ENCODE assay signal across 8 mouse cellular contexts in the genomic region with DNA sequence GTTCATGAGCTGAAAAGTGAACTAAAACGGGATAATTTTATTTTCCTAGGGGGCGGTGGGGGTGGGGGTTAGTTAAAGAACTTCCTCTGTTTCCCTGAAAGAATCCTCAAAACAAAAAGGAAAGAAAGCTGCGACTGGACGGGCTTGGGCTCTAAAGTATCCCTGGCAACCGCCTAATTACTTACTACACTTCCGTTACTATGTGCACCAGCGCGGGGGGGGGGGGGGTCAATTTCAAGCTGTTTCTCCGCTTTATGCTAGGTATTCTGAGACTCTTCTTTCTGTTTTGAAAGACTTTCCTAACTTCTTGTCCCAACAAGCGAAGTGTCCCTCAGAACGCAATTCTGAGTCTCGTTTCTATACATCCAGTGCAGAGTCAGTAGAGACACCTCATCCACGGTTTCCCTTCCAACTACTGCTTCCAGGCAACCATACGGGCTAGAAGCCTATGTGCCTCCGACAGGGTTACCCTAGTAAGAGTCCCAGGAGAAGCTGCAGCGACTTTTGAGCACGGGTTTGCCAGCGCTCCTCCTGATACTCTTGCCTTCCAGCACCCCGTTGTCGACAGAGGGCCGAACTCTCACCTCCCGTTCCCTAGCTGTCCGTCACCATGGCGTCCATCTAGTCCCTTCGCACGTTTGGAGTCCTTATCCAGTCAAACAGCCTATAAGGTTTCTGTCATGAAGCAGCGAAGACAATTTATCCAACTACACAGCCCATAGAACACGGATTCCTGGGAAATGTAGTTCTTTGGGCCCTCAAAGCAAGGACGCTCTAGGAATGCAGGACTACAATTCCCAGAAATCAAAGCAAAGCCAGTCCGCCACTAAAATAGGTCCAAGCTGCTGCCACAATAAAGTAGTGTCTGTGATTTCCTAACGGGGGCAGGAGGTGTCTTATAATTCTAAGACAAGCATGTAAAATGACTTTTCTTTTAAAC. TPM values are rescaled to one million over a fixed set of nuclear protein-coding genes. Genes with fewer than 3 reads are reported as not detected.
DNase-seq lines count a peak whose midpoint lies in the region; ATAC-seq and TF ChIP-seq lines count a peak whose summit lies in the region.

No protein-coding gene starts in this region.

- DNase-seq in CD4-positive, CD25-positive, alpha-beta regulatory T cell, adult 2 months (ENCODE audit: low read depth, low spot score) = peak; percentile 79
- DNase-seq in heart, embryonic 10.5 days (ENCODE audit: low spot score) = peak; percentile 95
- peak; percentile 54 for DNase-seq in liver
- peak; percentile 77 for DNase-seq in splenic B cell, adult 2 months (ENCODE audit: low read depth, low spot score)

- H3K27me3 ChIP-seq in heart, embryonic 10.5 days (ENCODE audit: insufficient read depth, poor library complexity, severe bottlenecking) = no peaks in the 10 kb centered on the region
- H3K27me3 ChIP-seq in kidney, embryonic 15.5 days = no peaks in the 10 kb centered on the region
- no peaks in the 10 kb centered on the region for H3K27me3 ChIP-seq in splenic B cell, adult 2 months (ENCODE audit: control insufficient read depth, insufficient read depth, low read length, poor library complexity, severe bottlenecking)

- H3K27ac ChIP-seq in bone marrow macrophage, adult 2 months (ENCODE audit: insufficient read depth, low read depth, low read length) = peak overlapping the region; percentile 44
- peak overlapping the region; percentile 88 for H3K27ac ChIP-seq in heart, embryonic 10.5 days
- peak overlapping the region; percentile 92 for H3K27ac ChIP-seq in kidney, embryonic 15.5 days

- peak overlapping the region; percentile 72 for H3K4me2 ChIP-seq in kidney, embryonic 15.5 days

- H3K36me3 ChIP-seq in heart, embryonic 10.5 days = no peaks in the 10 kb centered on the region
- no peaks in the 10 kb centered on the region for H3K36me3 ChIP-seq in kidney, embryonic 15.5 days
- H3K36me3 ChIP-seq in splenic B cell, adult 2 months (ENCODE audit: control insufficient read depth, insufficient read depth, low read length, poor library complexity, severe bottlenecking) = no peaks in the 10 kb centered on the region

- ATAC-seq in erythroblast, adult 5-6 weeks (replicated peaks; ENCODE audit: low FRiP score, poor library complexity, severe bottlenecking) = peak; percentile 84
- ATAC-seq in kidney, embryonic 15.5 days (replicated peaks; ENCODE audit: low FRiP score) = peak; percentile 99
- ATAC-seq in monocyte, adult 5-6 weeks (replicated peaks; ENCODE audit: insufficient number of reproducible peaks, low FRiP score, low TSS enrichment, poor library complexity, severe bottlenecking) = peak; percentile 97

- peak overlapping the region; percentile 61 for H3K9ac ChIP-seq in kidney, embryonic 15.5 days

- peak overlapping the region; percentile 75 for H3K4me3 ChIP-seq in bone marrow macrophage, adult 2 months (ENCODE audit: insufficient read depth, low read length)
- peak overlapping the region; percentile 79 for H3K4me3 ChIP-seq in heart, embryonic 10.5 days
- peak overlapping the region; percentile 76 for H3K4me3 ChIP-seq in kidney, embryonic 15.5 days (replicated peaks)

- H3K4me1 ChIP-seq in bone marrow macrophage, adult 2 months (ENCODE audit: control insufficient read depth, insufficient read depth, low read length) = peaks cover 3% of the 10 kb centered on the region; the same call in 1 of the 2 replicates
- H3K4me1 ChIP-seq in heart, embryonic 10.5 days = 0 out of 2 replicates have a peak, but pooled peaks cover 3% of the 10 kb centered on the region
- peaks cover 10% of the 10 kb centered on the region; the same call in 1 of the 2 replicates for H3K4me1 ChIP-seq in kidney, embryonic 15.5 days

- 2% methylated on average over 31 of the region's 31 CpGs for WGBS in heart, embryonic 10.5 days
- under 1% methylated on average over 31 of the region's 31 CpGs for WGBS in kidney, embryonic 15.5 days

- TF ChIP-seq POLR2A in bone marrow macrophage, adult 2 months (IDR thresholded peaks at IDR 0.05; ENCODE audit: borderline replicate concordance, low read depth, low read length) = peak; percentile 55; the same call in 1 of the 2 replicates

- H3K9me3 ChIP-seq in heart, embryonic 10.5 days = no peaks in the 10 kb centered on the region
- H3K9me3 ChIP-seq in kidney, embryonic 15.5 days (replicated peaks) = no peaks in the 10 kb centered on the region

- TF ChIP-seq CTCF in bone marrow macrophage, adult 2 months (IDR thresholded peaks at IDR 0.05; ENCODE audit: low read depth, low read length) = no peak

RNA-seq across cellular contexts. Expression of a gene that starts 4.0 kb away (rescaled TPM):
- not detected in 2 replicates for polyA plus RNA-seq in bone marrow macrophage, adult 2 months (2012; ENCODE audit: insufficient read depth, insufficient read length, missing spikeins)
- total RNA-seq in erythroblast, adult 5-6 weeks (2015; ENCODE audit: low replicate concordance) = not detected in 2 replicates
- 0.14 and 1.0 TPM in 2 replicates for total RNA-seq in erythroblast, adult 5-6 weeks (2017; ENCODE audit: low replicate concordance)
- polyA plus RNA-seq in heart, embryonic 10.5 days (2016; fragmentation: Nextera tagmentation; extraction: Ambion mirVana) = not detected in 2 replicates
- 0.10 TPM in 1 of 2 replicates, not detected in the other for polyA plus RNA-seq in kidney, embryonic 15.5 days (2015; fragmentation: Nextera tagmentation; extraction: Ambion mirVana)
- not detected in 3 replicates for total RNA-seq in monocyte, adult 5-6 weeks (2017)

RNA-seq across cellular contexts. Expression of a gene that starts 20.7 kb away (rescaled TPM):
- not detected in 2 replicates for polyA plus RNA-seq in bone marrow macrophage, adult 2 months (2012; ENCODE audit: insufficient read depth, insufficient read length, missing spikeins)
- total RNA-seq in erythroblast, adult 5-6 weeks (2015; ENCODE audit: low replicate concordance) = 0.63 and 0.77 TPM in 2 replicates
- total RNA-seq in erythroblast, adult 5-6 weeks (2017; ENCODE audit: low replicate concordance) = 0.14 and 0.34 TPM in 2 replicates
- not detected in 2 replicates for polyA plus RNA-seq in heart, embryonic 10.5 days (2016; fragmentation: Nextera tagmentation; extraction: Ambion mirVana)
- 0.05 and 0.06 TPM in 2 replicates for polyA plus RNA-seq in kidney, embryonic 15.5 days (2015; fragmentation: Nextera tagmentation; extraction: Ambion mirVana)
- 0.10 to 0.86 TPM (median 0.32 TPM) in 3 replicates for total RNA-seq in monocyte, adult 5-6 weeks (2017)

RNA-seq across cellular contexts. Expression of a gene that starts 20.8 kb away (rescaled TPM):
- 24.2 and 31.9 TPM in 2 replicates for polyA plus RNA-seq in bone marrow macrophage, adult 2 months (2012; ENCODE audit: insufficient read depth, insufficient read length, missing spikeins)
- total RNA-seq in erythroblast, adult 5-6 weeks (2015; ENCODE audit: low replicate concordance) = 16.9 and 21.3 TPM in 2 replicates
- 4.6 and 19.0 TPM in 2 replicates for total RNA-seq in erythroblast, adult 5-6 weeks (2017; ENCODE audit: low replicate concordance)
- polyA plus RNA-seq in heart, embryonic 10.5 days (2016; fragmentation: Nextera tagmentation; extraction: Ambion mirVana) = 50.9 and 54.3 TPM in 2 replicates
- polyA plus RNA-seq in kidney, embryonic 15.5 days (2015; fragmentation: Nextera tagmentation; extraction: Ambion mirVana) = 58.6 and 58.7 TPM in 2 replicates
- total RNA-seq in monocyte, adult 5-6 weeks (2017) = 11.9 to 22.1 TPM (median 22.0 TPM) in 3 replicates

RNA-seq across cellular contexts. Expression of a gene that starts 49.7 kb away (rescaled TPM):
- 11.0 and 11.5 TPM in 2 replicates for polyA plus RNA-seq in bone marrow macrophage, adult 2 months (2012; ENCODE audit: insufficient read depth, insufficient read length, missing spikeins)
- 4.8 TPM in 2 replicates for total RNA-seq in erythroblast, adult 5-6 weeks (2015; ENCODE audit: low replicate concordance)
- total RNA-seq in erythroblast, adult 5-6 weeks (2017; ENCODE audit: low replicate concordance) = 2.2 and 5.7 TPM in 2 replicates
- polyA plus RNA-seq in heart, embryonic 10.5 days (2016; fragmentation: Nextera tagmentation; extraction: Ambion mirVana) = 8.9 and 9.0 TPM in 2 replicates
- 10.8 and 11.0 TPM in 2 replicates for polyA plus RNA-seq in kidney, embryonic 15.5 days (2015; fragmentation: Nextera tagmentation; extraction: Ambion mirVana)
- 21.0 to 32.9 TPM (median 27.1 TPM) in 3 replicates for total RNA-seq in monocyte, adult 5-6 weeks (2017)

Comparison
In these comparisons a context has a peak if more than half of its experiments do, and no peak if none do; other contexts are left out.
1. Peak in every context shown above with its lines: DNase-seq, ATAC-seq, H3K4me3 ChIP-seq and H3K27ac ChIP-seq.